Mouse (Mus musculus) c-Kit-negative CD71-positive TER-119-positive erythroid progenitor cells, embryonic 14.5 days (primary cell): ENCODE data around the gene Sh2d1b2.

Source experiments
- DNase-seq: peaks from one replicate; pipeline ENCODE4 v3.0.0-alpha.2; 2013; ENCODE audit warnings: low read depth, low spot score

Gene Sh2d1b2

DNA sequence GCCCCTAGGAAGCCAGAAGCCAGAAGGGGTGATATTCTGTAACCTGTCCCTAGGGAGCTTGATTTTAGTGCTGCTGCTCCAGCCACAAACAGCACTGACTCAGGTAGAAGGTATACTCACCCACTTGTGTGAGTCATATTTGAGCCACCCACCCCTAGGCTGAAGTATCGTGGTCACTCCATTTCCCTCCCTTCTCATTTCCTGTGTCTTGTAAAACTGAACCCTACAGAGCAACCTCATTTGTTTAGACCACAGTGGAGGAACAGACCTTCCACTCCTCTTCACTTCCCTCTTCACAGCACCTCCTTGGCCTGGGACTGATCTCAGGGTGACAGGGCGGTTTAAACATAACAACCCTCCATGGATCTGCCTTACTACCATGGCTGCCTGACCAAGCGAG lies 44.5 kb downstream of the Sh2d1b2 start, which contains the start of gene Sh2d1b1:
Gene Sh2d1b1, plus strand, starts transcription at position 305 of the 400 bp plus-strand sequence.
- DNase-seq: no peak

DNA sequence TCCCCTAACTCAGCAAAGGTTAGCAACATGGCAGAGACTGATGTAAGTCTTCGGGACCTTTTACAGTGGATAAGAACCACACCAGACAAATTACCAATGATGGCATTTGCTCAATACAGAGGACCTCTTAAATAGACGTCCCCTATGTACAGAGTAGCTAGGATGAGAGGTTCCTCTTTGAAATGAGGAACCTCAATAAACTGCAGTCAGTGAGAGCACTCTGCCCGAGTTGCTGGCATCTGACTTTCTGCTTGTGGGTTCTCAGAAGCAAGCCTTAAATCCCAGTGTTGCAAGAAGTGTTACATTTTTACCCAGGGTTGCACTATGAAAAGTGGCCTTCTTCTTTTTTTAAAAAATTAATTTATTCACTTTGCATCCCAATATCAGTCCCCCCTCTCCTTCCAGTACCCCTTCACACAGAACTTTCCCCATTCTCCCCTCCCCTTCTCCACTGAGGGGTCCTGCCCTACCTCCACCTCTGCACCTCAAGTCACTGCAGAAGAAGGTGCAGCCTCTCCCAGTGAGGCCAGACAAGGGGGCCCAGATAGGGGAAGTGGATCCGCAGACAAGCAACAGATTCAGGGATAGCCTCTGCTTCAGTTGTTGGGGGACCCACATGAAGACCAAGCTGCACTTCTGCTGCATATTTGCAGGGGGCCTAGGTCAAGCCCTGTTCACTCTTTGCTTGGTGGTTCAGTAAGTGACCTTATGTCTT lies 50.0 kb downstream of the Sh2d1b2 start:
- DNase-seq: no peak

DNA sequence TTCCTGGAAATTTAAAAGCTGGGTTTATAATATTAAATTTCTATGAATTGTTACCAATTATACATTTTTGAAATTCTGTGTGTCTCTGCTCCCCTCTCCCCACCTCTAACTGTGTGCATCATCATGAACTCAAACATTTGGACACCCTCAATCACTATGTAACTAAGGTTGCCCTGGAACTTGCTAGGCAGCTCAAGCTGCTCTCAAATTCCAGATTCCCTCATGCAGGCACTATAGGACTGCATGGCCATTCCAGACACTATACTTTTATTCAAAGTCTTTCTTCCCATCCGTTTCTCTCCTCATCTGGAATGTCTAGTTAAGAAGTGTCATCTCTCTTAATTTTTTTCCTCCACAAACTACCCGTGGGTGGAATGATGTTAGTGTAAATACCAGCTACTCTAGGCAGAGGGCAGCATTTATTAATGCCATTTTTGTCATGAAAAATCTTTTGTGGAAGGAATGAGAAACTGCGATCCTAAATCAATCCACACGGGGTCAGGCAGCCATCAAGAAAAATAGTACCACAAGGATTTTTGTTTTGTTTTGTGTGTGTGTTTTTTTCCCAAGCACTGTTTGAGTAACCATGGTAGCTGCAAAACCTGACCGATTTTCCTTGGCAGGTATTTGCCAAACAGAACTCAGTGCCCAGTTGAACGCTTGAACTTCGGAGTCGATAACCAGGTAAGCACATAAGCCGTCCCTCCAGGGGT lies 59.8 kb downstream of the Sh2d1b2 start:
- DNase-seq: no peak

DNA sequence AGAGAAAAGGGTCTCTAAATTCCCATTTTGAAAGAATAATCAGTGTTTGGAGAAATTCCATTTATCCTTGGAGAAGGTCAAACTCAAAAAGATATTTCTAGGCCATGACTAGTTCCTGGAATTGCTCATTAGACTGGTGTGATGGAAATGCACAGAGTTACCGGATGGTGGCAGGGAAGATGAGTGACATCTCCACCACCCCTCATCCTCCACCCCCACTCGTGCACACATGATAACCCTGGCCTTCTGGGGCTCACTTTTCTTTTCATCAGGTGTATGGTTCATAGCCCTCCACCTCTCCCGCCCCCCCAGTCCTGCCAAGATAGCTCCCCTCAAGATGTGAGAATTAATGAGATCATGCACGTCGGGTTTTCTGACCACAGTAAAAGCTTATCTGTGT lies 60.7 kb downstream of the Sh2d1b2 start:
- DNase-seq: no peak

DNA sequence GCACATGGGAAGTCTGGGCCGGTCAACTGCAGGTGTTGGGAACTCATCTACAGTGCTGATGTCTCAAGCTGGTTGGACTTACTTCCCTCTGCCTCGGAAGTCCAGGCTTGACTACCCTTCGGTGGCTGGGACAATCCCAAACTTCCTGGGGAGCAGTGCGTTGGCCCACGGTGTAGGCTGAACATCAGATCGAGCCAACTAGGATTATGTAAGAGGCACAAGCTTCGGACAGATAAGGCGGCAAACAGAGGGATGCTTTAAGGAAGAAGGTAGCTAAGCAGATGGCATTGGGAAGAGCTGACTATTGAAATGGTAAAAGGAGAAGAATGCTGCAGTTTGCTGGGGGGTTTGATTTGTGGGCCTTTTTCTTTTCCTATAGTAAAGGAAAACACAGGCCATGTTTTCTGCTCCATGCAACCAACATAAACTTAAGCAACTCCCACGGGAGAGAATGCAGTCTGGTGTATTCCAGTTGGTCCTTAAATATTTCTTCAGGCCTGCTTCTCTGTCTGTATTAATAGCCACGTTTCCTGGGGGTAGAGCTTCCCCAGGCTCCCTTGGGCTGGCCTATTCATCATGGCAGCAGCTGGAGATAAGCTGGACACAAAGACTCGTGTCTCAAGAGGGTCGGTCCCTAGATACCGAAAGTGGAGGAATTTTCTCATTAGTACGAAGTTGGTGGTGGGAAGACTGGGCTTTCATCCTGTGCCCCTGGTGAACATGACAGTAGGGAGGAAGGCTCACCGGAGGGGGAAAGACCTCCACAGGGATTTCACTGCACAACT lies 62.4 kb downstream of the Sh2d1b2 start:
- no peak for DNase-seq

DNA sequence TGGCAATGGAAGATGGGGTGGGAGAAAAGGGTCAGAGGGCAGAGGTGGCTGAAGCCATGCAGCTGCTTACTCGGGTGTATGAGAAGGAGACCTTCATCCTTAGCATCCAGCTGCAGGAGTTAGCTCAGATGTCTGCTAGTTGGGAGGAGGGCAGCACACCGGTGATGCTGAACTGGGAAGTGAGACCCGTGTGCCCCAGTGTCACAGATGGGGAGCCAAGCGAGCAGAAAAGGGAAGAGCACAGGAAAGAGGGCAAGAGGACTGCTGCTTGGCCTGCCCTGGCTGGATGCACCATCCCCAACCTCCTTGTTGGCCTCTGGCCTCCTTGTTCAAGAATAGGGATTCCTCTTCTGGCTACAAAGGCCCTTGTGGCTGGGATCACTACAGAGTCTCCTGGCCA lies 66.9 kb downstream of the Sh2d1b2 start:
- DNase-seq: no peak

DNA sequence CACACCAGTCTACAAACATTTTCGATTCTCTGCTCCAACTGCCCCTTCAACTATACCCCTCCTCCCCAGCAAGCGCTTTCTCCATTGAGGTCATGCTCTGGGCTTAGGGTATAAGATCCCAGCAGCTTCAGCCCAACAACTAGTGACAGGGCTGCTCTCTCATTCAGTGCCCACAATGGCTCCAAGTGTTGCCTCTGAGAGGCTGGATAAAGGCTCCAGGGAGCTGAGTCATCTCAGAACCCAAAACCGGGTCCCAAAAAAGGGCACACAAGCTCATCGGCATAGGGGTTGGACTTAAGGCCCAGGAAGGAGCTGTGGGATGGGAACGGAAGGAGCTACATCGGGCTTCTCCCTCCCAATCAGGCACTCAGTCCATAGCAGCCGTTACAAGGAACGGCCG lies 69.1 kb downstream of the Sh2d1b2 start:
- DNase-seq: no peak

DNA sequence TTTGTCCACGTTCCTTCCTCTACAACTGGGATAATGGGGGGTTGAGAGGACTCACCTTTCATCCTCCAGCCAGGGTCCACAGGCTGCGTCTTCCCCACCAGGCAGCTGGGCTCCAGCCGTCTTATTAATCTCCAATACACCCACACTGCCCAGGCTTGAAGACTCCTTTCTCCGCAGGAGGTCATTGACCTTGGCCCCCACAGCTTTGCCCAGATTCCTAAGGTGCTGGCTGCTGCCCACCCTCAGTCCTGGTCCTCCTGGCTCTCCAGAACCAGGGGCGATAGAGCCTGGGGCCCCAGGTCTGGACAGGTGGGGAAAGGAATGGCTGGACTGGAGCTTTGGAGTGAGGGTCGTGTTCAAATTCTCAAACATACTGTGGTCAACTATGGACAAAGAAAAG lies 69.9 kb downstream of the Sh2d1b2 start:
- no peak for DNase-seq

DNA sequence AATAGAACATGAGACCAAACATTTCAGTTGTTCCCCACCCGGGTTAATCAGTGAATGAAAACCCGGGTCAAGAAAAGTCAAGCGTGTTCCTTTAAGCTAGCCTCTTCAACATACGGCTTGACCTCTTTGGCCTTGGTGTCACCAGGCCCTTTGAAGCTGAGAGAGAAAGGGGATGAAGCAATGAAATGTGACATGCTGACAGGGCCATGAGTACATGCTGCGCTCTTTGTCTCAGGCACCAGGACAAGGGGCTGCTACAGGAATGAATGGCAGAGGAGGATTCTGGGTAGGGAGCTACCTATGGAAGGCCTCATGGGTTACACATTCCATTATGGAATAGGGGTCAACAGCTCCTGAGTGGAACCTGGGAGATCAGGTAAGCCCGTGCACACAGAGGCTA lies 70.6 kb downstream of the Sh2d1b2 start:
- no peak for DNase-seq
